Mouse (Mus musculus): ENCODE results near the gene Atcay.
"Not testable (repeated sequence)": the region's sequence is repeated elsewhere in the genome, so short reads cannot be mapped to it uniquely, and the experiment has no call there.

The Atcay gene

DNA sequence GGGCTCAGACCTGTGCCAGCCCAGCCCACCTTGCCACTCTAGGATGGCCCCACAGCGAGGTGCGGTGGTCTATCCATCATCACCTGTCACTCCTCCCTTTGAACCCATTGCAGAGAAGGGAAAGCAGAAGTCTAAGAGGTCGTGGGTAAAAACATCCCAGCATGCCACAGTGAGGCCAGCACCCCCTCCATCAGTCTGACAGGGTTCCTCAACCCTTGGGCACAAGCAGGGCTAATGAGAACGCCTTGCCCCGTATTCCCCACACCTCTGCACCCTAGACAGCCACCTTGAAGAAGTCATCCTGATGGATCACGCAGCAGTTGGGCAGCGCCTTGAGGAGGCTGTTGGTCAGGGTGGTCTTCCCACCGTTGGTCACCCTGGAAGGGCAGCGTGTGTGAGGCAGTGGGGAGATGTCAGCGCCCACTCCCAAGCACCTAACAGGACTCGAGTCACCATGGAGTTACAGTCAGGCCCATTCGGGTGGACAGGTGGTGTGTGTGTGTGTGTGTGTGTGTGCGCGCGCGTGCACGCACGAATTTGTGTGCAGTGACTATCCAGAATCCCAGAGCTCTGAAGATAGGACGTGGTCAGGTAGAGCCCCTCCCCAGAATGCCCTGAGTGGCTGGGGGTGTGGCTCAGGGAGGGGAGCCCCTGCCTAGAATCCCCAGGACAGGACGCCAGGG lies 29.9 kb downstream of the Atcay start:
- DNase-seq (ENCODE audit: low spot score in 2 of 2), result no peak

DNA sequence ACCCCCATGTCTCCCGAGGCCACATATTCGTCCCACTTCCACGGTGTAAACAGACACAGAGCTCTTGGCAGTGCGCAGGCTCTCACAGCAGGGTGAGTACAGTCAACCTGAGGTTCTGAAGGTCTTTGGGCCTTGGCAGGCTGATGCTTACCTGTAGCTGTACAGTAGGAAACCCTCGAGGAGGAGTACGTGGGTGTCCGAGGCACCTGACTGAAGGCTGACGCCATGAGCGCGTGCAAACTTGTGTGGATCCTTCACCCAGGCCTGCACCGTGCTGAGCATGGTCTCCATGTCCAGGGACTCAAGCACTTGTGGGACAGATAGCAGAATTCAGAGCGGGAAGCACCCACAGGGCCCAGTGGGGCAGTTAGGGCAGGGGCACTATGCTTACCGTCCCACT lies 30.5 kb downstream of the Atcay start:
- DNase-seq (ENCODE audit: low spot score in 2 of 2), result no peak

DNA sequence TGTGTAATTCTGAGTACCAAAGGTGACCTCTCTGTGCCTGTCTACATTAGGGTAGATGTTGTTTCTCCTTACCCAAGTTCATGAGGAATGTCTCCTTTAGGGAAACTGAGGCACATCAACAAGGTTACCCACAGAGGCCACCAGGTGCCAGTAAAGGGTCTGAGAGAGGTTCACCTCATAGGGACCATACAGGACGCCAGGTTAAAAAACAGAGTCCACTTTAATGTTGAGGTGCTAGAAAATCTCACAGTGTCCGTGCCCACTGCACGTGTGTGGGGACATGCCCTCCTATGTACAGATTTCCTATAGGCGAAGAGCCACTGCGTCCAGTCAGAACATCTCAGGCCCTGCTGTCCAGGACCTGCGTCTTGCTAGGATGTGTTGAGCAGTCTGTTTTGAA lies 31.6 kb downstream of the Atcay start:
- DNase-seq (ENCODE audit: low spot score in 2 of 2), result no peak

DNA sequence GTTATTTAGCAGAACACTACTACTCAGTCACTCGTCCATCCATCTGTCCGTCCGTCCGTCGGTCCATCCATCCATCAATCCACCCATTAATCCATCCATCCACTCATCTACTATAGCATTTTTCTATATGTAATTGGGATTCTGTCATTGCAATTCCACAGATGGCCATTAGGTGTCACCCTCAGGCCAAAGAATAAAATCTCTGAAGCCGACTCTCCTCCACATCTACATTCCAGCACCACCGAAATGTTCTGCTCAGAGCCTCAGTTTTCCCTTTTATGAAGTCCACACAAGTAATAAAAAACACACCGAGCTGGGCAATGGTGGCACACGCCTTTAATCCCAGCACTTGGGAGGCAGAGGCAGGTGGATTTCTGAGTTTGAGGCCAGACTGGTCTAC lies 32.4 kb downstream of the Atcay start:
- no peak for DNase-seq (ENCODE audit: low spot score in 2 of 2)

DNA sequence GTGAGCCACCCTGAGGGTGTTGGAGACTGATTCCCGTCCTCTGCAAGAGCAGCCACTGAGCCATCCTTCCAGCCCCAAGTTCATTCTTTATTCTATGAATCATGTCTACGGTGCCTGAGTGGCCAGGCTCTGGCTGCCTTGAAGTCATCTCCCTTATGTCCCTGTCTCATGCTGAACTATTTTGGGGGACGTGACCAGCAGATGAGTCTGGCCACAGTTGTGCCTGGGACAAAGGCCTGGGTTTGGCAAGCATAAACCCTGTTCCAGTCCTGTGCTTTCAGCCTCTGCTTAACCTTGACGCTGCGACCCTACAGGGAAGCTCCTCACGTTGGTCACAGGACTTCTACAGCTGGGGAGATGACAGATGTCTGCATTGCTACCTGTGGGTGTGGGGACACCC lies 33.3 kb downstream of the Atcay start:
- no peak for DNase-seq (ENCODE audit: low spot score in 2 of 2)

DNA sequence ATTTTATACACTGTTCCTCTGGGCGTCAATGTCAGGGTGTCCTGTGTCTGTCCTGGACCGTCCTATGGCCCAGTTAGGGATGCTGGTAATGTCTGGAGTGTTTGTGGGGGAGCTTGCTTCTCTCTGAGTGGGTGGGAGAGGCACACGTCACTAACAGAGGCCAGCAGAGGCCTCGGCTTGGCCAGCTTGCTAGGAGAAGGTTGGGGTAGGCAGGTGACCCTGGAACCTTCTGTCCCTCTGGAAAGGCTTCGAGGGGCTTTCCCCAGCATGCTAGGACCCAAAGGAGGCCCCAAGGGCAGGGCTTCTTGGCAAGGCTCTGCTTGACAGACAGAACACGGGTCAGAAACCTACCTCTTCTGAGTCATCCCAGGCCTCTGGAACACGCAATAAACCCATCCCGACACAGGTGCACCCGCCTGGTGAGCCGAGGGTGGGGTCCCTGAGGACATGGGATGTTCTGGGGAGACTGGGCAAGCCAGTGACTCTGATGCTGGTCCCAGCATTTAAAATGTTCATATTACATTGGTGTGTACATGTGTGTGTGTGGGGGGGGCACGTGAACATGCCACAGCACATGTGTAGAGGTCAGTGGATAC lies 34.1 kb downstream of the Atcay start:
- DNase-seq (ENCODE audit: low spot score in 2 of 2), result no peak

DNA sequence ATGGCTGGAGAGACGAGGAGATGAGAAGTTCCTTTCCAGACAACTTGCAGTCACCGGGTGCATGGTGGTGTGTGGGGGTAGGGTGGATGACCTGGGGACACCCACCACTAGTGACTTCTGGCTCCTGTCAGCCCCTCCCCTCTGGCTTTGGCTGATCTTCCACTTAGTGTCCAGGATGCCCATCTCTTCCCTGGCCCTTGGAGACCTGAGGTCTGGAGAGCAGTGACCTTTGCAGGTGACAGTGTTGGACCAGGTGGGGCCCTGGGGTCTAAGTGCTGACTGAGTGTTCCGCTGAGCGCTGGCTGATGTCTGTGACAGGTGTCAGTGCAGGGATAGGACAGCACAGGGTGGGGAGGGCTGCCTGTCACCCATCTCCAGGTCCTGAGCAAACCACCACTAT lies 35.3 kb downstream of the Atcay start:
- no peak for DNase-seq (ENCODE audit: low spot score in 2 of 2)

DNA sequence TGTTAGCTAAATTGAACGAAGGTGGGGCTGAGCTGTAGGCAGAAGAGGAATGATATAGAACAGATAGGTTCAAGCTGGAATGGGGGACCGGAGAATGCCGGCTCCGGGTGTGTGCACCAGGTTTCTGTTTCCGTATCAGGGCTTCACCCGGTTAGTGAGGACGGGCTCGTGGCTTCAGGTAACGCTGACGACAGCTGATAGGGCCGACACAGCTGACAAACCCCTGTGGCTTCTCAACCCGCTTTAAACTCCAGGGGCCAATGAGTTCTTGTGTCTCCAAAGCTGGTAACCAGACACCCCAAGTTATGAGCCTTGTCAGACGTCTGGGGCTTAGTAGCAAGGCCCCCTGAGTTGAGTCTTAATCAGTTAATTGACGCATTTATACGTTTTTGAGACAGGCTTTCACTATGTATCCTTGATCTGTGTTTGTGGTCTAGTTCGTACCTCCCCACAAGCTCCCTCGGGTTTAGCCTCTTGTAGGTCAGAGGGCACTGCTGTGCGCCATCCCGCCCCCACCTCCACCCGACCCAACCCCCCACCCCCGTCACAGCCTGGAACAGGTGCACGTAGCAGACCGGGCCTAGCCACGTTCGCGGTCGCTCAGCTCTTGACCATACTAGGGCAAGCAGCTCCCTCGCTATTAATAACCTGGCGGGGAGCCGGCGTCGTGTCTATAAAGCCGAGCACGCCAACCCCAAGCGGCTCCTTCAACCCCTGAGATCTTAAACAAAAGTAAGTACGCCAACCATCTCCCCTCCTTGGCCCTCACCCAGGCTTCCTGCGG lies 36.5 kb downstream of the Atcay start:
- DNase-seq (ENCODE audit: low spot score in 2 of 2), result no peak

DNA sequence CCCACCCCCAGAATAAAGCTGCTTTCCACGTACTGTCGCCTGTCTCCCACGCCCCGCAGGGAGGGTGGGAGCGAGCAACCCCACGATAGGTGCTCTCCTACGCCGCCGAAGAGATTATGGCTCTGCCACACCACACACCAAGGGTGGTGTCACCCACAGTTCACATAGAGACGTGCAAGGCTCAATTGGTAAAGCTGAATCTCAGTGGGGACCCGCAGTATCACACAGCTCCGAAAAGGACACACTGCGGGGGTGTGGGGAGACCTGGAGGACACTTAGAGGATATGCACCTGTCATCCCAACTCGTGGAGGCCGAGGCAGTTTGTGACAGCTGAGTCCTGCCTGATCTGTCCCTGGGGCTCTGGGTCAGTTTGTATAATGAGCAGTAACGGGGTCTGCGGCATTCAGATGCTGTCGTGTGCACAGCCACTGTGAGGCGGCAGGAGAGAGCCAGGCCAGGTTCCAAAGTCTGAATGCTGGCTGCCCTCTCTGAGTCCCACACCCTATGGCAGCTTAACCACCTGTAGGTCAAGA lies 37.6 kb downstream of the Atcay start:
- no peak for DNase-seq (ENCODE audit: low spot score in 2 of 2)

DNA sequence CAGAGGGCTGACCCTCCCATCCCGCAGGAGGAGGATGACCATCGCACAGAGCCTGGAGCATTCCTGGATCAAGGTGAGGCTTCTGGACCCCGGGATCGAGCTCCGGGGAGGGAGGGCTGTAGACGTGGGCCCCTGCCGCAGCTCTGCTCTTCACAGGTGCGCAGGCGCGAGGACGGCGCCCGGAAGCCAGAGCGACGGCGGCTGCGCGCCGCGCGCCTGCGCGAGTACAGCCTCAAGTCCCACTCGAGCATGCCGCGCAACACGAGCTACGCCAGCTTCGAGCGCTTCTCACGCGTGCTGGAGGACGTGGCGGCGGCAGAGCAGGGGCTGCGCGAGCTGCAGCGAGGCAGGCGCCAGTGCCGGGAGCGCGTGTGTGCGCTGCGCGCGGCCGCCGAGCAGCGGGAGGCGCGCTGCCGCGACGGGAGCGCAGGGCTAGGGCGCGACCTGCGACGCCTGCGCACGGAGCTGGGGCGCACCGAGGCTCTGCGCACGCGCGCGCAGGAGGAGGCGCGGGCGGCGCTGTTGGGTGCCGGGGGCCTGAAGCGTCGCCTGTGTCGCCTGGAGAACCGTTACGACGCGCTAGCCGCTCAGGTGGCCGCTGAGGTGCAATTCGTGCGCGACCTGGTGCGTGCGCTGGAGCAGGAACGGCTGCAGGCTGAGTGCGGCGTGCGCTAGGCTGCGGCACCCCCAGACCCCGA lies 38.2 kb downstream of the Atcay start:
- peak; percentile 86 to 87 for DNase-seq (ENCODE audit: low spot score in 2 of 2)

DNA sequence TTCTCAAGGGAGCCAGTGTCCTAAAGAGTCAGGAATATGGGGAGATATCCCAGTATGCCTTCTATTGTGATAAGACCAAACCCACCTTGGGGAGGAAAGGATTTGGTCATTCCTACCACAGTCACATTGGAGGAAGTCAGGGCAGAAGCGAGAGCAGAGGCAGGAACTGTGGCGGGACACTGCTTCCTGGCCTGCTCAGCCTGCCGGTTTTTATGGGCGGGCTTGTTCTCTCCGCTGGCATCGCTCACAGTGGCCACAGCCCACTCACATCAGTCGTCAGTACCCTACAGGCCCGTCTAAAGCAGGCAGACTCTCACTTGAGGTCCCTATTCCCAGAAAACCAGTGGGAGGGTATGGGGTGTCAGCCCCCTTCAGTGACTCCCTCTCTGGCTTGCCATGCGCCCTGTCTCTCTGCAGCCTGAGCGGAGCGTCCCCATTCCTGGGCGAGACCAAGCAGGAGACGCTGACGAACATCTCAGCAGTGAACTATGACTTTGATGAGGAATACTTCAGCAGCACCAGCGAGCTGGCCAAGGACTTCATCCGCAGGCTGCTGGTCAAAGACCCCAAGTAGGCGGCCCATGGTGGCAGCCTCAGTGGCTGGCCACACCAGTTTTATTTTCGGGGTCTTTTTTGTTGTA lies 39.2 kb downstream of the Atcay start:
- peak in 1 of 2 experiments; percentile 10 for DNase-seq (ENCODE audit: low spot score in 2 of 2)

DNA sequence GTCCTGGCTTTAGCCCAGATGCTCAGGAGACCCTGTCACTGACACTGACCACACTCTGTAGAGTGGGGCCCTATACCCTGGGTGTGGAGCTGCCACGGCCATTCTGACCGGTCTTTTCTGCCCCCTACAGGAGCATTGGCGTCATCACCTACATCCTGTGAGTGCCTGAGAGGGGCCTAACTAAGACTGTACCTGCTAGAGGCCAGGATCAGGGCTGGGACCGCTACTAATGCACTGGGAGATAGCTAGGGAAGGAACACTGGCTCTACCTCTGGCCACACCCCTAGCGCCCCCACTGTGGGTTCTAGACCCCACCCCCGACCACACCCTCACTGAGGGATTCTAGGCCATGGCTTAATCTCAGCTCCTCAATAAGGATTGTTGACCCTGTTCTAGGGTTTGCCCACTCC lies 39.7 kb downstream of the Atcay start:
- DNase-seq (ENCODE audit: low spot score in 2 of 2), result no peak

DNA sequence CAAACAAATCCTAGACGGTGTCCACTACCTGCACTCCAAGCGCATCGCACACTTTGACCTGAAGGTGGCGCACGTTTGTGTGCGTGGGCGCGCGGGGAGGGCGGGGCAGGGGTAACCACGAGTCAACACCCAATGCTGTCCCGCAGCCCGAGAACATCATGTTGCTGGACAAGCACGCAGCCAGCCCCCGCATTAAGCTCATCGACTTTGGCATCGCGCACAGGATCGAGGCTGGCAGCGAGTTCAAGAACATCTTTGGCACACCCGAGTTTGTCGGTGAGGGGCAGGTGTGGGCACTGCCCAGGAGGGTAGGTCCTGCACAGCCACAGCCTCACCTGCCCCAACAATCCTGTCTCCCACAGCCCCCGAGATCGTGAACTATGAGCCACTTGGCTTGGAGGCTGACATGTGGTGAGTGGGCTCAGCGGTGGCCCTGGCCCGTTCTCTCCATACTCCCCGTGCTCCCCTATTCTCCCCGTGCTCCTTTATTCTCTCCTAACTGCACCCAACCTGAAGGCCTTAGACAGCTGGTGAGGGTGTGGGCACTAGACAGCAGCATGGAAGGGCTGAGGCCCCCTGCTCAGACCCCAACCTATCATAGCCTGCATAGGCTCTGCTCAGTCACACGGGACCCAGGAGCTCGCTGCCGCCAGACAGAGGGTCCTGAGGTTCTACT lies 40.3 kb downstream of the Atcay start:
- no peak for DNase-seq (ENCODE audit: low spot score in 2 of 2)

DNA sequence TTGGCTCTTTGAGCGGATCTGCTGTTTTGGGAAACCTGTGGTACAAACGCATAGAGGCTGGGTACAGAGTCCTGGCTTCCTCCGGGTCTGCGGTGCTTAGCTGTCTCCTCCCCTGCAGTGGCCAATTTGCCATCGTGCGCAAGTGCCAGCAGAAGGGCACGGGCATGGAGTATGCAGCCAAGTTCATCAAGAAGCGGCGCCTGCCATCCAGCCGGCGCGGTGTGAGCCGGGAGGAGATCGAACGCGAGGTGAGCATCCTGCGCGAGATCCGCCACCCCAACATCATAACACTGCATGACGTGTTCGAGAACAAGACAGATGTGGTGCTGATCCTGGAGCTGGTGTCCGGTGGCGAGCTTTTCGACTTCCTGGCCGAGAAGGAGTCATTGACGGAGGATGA lies 40.8 kb downstream of the Atcay start:
- no peak for DNase-seq (ENCODE audit: low spot score in 2 of 2)

DNA sequence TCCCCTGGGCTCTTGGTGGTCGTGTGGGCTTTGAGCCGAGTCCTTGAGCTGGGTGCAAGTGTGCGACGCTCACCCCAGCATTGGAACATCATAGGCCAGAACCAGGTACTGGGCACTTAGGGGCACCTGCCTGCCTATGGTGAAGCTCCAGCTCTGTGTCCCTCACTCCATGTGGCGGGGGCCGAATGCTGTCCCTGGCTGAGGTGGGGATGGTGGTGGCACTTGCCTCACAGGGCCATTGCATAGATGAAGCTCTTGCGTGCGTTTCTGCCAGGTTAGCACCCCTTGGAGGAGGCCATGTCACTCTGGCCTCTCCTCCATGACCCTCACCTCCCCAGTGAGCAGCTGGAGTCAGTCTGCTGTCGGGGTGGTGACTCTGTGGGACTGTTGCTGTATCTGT lies 43.5 kb downstream of the Atcay start:
- DNase-seq (ENCODE audit: low spot score in 2 of 2), result no peak

DNA sequence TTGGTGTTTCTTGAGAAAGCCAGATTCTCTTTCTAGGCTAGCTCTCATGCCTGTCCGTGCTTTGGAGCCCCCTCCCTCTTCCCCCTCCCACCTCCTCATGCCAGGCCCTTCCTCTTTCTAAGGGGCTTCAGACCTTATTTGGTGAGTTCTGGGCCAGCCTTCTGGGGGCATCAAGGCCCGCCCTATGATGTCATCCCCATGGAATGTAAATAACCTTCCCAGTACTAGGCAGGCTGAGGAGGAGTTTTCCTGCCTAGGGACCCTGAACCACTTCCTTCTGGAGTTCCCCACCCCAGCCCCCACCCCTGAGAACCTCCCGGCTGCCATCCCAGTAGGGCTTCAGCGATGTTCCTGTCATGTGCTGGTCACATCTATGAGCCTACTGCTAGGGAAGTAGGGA lies 45.9 kb downstream of the Atcay start:
- no peak for DNase-seq (ENCODE audit: low spot score in 2 of 2)

DNA sequence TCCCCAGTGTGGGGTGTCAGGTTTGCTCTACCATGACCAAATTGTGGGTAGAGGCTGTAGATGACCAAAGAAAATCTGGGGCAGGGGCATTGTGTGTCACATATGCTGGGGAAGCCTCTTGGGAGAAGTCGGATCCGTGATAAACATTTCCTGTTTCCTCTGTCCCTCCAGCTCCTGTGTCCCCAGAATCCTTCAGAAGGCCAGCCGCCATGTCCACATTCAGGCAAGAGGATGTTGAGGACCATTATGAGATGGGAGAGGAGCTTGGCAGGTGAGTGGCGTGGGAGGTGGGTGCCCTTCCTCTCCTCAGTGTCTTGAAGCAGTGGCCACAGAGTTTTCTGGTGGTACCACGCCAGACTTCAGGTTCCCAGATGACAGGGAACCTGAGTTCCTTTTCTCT lies 46.8 kb downstream of the Atcay start, which contains the start of gene 4930442H23Rik:
Gene 4930442H23Rik, minus strand, starts transcription at position 45 of the 400 bp plus-strand sequence.
- no peak for DNase-seq (ENCODE audit: low spot score in 2 of 2)

DNA sequence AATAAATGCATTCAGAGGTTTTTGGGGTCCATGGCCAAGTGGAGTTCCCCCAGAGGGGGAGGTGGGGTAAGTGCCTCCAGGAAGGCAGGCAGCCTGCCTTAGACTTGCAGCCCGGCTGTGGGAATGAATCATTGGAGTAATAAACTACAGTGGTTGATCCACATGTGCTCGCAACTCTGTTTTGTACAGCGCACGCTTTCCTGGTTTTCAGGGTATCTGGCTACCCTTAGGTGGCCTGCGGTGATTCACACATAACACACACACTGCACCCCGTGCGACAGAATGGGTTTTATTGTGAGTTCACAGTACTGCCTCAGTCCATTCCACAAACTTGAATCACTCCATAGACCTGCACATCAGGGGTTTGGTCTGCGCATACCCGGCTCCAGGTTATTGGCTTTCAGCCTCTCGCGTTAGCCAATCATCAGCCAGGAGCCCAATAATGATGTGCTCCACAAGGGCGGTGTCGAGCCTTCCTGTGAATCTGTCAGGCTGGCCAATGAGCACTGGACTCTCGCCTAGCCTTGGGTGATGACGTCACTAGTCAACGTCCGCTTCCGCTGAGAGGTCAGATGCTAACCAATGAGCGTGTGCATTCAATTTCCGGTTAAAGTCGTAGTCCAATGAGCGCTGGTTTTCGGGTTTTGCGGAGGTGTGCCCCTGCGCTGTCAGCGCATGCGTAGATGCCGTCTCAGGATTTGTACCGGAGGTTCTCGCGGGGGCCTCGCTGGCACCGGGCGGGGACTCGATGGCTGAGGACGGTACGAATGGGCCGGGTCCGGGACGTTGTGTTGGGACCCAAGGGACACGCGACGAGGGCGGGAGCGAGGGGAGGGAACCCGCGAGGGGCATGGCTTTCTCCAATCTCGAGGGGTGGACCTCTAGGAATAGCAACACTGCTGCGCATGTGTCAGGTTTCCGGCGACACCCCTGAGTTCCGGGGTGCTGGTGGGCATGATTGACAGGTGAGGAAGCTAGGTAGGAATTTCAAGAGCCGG lies 48.0 kb downstream of the Atcay start, which contains the start of gene Dapk3:
Gene Dapk3, plus strand, starts transcription at position 670 of the 998 bp plus-strand sequence.
- DNase-seq (ENCODE audit: low spot score in 2 of 2), result peak; percentile 97 to 99

DNA sequence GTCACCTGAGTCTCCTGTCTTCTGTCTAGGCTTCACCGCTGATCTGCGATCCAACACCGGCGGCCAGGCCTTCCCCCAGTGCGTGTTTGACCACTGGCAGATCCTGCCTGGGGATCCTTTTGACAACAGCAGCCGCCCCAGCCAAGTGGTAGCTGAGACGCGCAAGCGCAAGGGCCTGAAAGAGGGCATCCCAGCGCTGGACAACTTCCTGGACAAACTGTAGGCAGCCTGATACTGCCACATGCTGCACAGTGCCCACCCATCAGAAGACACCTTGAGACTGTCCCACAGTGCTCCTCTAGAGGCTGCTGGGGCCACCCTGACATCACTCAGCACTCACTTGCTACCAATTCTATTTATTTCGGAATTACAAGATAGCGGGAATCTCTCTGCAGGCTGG lies 48.8 kb downstream of the Atcay start:
- DNase-seq (ENCODE audit: low spot score in 2 of 2), result not testable (repeated sequence)

DNA sequence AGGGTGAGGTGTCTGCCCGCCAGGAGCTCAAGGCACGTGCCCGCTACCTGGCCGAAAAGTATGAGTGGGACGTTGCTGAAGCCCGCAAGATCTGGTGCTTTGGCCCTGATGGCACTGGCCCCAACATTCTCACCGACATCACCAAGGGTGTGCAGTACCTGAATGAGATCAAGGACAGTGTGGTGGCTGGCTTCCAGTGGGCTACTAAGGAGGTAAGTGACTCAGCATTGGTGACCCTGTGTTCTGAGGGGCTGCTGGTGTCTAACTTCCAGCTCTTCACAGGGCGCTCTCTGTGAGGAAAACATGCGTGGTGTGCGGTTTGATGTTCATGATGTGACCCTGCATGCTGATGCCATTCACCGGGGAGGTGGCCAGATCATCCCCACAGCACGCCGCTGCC lies 49.7 kb downstream of the Atcay start:
- no peak for DNase-seq (ENCODE audit: low spot score in 2 of 2)

All from right cerebral cortex, postnatal 36 days (tissue).